Mouse (Mus musculus): ENCODE data around the gene Arhgef1.
A peak's percentile ranks its signal among the peaks of the same experiment; 100 is the strongest.

The Arhgef1 gene

DNA sequence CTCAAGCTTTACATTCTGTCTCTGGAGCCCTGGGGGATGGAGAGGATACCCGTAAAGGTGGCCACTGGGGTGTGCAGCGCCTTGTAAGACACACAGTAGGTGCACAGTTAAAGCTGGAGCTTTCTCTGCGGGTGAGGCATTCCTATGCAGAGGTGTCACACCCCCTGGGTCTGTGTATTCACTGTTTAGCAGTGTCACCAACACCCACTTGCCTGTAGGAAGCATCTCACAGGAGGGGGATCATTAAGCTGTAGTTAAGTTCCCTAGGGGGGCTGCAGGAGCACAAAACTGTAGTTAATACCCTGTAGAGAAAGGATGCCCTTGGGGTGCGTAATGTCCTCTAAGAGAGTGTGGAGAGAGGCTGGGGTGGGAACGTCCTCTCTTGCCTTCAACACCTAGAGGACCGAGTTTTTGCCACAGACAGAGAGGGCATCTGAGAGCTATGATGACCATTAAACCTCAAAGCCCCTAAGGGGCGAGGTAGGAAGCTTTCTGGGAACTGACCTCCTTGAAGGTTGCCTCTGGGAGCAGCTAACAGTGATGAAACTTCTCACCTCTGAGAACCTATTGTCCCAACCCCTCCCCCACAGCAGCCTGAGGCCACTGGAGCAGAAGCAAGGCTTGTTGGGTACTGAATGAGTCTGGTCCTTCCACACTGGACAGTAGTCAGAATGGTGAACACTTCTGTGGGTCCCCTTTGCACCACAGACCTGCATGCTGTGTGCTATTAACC lies 44.8 kb downstream of the Arhgef1 start:
- no peak for DNase-seq

DNA sequence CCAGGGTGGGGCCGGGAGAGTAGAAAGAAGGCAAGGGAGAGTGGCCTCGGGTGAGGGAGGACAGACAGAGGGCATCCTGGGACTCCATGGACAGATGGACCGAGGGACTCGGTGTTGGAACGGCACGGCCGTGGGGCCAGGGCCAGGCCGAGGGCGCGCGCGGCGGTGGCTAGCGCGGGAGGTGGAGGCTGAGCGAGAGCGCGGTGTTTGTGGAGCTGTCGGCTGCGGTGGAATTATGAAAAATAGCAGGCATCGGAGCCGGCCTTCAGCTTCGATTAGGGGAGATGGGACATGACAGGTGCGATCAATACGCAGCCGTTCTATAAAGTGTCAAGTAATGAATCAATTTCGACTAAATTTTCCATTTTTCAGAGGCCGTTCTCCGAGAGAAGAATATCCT lies 46.1 kb downstream of the Arhgef1 start:
- no peak for DNase-seq

DNA sequence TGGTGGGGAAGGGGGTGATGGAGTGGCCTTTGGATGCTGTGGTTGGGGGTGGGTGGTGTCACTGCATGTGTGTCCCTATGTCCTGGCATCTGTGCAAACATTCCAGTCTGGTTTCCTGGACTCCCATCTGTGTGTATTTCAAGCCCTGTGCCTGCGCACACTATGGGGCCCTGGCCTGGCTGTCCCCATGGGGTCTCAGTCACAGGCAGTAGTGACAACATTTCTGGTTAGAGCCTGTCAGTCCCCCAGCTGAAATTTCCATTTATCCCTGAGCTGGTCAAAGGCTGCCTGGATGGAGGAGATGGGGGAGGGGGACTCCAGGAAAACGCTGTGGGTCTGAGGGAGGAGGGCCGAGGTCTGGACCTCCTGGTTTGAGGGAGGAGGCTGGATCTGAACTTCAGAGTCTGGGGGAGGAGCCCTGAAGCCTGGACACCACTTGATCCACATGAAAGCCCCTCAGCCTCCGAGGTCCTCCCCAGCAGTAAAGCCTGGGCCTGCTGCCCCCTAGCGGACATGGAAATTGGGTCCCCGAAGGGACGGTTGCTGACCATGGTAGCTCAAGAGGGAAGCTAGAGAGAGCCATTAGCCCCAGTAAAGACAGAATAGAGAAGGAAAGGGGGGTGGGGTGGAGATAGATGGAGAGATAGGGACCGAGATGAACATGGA lies 47.4 kb downstream of the Arhgef1 start:
- DNase-seq, result peak; percentile 65 to 85

DNA sequence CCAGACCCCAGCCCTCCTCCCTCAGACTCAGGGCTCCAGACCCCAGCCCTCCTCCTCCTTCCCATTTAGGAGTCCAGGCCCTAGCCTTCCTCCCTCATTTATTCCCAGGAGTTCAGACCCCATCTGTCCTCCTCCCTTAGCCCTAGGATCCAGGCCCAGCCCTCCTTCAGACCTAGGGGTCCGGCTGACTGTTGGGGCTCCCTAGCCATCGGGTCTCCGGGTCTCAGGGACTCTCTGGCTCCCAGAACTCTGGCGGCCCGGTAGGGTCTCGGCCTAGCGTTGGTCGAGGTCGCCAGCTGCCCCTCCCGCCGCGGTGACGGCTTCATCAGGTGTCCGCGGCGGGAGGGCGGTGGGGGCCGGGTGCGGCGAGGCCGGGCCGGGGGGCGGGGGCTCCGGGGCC lies 51.3 kb downstream of the Arhgef1 start:
- DNase-seq, result no peak

DNA sequence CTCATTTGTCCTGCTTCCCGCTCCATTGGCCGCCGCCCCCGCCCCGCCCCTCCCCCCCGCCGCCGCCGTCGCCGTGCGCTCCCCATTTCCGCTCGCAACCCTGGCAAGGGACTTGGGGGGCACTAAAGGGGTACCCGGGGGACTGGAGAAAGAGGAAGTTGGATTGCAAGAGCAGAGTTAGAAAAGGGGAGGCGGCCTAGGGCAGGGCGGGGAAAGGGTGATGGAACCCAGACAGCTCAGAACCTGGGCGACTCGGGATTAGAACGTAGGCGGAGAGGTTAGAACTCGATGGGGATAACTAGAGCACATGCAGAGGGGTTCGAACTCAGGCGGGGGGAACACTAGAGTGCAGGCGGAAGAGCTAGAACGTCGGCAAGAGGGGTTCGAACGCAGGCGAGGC lies 51.7 kb downstream of the Arhgef1 start:
- DNase-seq, result peak; percentile 43 to 59

DNA sequence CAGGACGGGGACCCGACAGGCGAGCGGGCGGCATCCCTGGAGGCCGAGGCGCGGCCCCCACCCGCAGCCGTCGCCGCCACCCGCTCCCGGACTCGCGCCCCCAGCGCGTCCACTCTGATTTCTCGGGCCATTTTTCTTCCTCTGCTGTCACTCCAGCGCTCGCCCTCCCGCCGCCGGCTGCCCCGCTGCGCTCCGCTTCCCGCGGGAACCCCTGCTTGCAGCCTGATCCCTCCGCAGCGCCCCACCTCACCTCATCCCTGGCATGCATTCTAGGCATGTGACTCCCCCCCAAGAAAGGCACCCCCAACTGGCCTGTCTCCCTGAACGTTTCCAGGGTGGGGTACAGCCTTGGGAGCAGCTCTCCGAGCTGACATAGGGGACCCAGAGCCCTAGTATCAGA lies 52.5 kb downstream of the Arhgef1 start:
- DNase-seq, result no peak

DNA sequence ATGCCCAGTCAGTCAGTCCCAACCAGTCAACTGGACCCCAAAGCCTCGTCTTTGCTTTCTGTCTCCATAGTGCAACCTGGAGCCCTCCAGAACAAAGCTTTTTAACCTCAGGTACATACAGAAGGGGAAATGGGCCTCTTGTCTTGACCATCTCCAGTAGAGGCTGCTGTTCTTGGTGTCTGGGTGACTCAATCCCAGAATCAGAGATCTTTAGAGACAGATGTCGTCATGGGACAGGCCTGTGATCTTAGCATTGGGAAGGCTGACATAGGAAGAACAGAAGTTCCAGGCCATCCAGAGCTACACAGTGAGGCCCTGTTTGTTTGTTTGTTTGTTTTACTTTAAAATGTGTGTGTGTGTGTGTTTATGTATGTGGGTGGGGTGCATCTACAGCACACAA lies 61.6 kb downstream of the Arhgef1 start:
- DNase-seq, result no peak

DNA sequence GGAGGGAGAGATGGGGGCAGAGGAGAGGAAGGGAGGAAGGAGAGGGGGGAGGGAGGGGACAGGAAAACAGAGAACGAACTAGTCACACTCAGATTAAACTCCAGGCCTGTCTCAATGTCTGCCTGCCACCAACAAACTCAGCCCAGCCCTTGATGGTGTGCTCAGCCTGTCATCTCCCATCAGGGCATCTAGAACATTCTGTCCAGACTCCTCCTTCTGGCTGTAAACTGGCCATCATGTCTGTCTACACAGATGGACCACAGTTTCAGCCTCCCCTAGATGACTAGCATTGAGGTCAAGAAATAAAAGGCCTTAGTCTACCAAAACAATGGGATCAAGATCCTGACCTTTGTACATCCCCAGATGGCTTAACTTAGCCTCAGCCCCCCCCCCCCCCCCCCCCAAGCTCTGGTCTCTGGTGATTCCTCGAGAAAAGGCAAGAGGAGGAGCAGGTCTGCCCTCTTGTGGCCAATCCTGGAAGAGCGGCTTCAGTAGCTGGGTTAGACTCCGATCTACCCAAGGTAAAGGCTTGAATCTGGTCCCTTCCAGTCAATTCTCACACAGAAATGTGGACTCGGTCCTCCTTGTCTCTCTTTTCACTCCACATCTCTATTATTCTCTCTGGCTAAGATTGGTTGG lies 62.3 kb downstream of the Arhgef1 start:
- peak; percentile 69 to 86 for DNase-seq

DNA sequence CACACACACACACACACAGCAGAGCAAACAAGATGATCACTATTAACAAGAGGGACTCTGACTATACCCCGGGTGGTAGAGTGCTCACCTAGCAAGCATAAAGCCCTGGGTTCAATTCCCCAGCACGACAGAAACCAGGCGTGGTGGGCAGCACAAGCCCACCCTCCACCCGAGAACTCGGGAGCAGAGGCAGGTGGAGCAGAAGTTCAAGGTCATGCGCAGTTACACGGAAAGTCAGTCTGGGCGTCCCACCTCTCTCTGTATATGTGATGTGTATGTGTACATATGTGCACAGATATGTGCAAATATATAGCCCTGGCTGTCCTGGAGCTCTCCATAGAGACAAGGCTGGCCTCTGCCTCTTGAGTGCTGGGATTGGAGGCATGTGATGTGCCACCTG lies 65.3 kb downstream of the Arhgef1 start:
- DNase-seq, result no peak

DNA sequence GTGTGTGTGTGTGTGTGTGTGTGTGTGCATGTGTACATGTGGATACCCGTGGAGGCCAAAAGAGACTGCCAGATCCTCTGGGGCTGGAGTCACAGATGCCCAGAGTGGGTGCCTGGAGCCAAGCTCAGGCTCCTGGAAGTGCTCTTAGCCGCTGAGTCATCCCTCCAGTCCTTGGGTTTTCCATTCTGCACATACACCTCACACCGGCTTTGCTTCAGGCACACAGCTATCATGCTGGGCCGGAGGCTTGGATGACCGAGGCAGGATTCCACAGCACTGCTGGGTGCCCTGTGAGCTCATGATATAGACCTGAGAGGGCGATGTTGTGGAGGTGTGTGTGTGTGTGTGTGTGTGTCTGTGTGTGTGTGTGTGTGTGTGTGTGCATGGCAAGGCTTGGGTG lies 65.8 kb downstream of the Arhgef1 start:
- DNase-seq, result no peak

DNA sequence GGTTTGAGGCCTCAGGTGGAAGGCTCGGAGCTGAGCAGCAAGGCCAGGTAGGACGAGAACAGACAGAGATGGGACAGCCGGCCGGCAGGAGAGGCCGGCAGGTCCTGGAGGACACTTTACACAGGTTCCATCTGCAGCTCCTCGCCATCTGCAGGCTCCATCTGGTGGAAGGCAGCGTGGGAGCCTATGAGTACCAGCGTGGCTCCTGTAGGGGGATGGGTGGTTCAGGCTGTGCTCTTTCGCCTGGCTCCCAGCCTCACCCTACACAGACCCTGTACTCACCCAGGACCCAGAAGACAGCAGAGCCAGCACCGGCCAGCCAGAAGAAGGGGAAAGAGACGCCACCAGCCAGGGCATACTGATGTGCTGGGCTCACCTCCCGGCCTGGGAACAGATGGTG lies 67.1 kb downstream of the Arhgef1 start:
- DNase-seq, result no peak

DNA sequence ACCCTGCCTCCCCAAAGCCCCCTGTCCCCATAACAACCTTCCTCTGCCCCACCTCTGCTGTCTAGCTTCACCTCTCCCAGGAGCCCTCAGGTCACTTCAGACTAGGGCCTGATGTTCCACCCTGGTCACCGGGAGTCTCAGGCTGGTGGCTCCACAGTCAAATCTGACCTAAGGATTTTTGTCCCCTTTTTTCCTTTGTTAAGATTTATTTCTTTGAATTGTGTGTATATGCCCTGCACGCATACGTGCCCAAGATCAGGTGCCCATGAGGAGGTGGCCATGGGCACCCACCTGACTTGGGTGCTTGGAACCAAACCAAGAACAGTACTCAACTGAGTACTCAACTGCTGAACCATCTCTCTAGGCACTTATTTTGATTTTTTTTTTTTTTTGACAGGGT lies 67.6 kb downstream of the Arhgef1 start:
- no peak for DNase-seq

DNA sequence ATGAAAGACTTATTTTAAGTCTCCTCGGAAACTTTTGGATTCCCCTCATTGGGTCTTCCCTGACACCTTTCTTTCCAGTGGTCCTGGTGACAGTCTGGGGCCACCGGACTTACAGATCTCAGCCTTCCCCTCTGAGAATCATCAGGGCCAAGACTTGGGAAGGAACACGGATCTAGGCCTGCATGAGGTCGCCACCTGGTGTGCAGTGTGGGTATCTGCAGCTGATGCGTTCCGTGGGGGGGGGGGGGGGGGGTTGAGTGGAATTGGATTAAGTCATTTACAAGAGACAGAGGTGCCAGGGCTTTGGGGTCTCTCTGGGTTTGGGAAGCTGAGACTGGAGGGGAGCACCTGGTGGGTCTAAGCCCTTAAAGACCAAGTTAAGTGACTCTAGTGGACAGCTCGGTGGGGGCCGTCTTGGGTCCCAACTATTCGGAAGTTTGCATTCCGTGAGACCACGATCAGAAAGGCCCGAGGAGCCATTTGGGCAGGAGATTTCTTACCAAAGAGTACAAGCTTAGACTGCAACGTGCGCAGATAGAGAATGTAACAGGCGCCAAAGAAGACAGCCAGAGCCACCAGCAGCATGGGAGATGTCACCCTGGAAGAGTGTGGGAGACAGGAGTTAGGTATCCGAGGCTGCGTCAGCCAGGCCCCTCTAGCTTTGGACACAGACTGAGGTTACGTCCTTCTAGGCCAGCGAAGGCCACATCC lies 68.7 kb downstream of the Arhgef1 start:
- DNase-seq, result no peak

DNA sequence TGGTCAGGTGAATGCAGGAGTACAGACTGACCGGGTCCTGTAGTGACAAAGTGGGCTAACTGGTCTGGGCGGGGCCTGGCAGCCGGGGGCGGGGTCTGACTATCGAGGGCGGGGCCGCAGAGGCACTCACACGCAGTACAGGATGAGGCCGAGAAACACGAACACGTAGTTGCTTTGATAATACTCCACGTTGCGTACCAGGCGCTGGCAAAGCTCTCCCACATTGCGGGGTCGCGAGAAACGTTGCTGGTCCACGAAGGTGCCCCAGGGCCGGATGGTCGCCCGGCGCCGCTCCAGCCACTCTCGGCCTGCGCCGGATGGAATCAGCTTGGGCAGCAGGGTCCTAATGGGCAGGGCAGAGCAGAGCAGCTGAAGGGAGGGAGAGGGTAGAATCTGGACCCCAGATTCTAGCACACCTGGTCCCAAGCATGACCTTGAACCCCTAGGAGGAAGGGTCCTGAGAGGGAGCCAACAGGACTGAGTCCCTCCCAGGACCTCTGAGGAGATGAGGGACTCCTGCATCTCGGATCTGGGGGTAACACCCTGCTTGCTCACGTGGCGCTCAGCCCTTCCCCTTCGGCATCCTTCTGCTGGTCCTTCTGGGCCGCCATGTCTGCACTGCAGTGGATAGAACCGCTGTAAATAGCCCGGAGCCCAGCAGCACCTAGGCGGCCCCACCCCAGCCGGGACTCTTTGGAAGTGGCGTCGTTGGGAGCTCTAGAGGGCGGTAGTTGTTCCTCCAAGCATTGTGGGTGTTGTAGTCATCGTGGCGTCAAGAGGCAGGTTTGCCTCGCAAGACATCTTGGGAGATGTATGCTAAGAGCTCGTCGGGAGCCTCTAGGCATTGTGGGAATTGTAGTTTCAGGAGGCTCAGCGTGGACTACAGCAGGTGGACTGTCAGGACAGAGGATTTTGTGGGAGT lies 69.5 kb downstream of the Arhgef1 start, which contains the start of gene Rabac1:
Gene Rabac1, minus strand, starts transcription at position 783 of the 922 bp plus-strand sequence.
- DNase-seq, result peak; percentile 79 to 86

DNA sequence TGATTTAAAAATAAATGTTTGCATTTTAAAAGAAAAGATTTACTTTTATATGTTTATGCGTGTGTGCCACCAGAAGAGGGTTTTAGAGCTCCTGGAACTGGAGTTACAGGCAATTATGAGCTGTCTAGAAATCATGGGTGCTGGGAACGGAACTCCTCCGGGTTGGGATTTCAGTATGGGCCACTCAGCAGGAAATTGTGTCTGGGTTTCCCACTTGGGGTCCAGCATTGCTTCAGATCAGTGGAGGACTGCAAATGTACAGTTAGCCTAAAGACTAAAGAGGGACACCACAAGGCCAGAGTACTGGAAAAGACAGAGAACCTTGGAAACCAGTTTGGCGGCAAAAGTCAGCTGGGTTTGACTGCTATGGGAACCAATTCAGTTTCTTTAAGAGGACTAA lies 70.5 kb downstream of the Arhgef1 start:
- no peak for DNase-seq

DNA sequence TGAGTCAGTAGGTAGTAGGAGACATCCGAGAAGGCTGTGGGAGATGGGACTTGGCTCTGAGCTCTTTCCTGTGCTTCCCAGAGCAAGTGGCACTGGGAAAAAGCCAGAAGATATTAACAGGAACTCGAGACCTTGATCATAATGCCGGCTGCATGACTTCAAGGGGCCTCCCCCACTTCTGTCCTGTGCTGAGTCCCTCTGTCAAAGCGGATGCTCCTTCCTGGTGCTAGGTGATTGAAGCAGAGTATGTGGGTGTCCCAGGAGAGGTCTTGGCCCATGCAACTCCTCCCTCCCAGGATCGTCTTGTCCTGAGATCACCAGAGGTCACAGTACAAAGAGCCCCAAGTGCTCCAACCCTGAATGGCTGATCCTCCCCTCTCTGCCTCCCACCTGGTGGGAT lies 71.2 kb downstream of the Arhgef1 start:
- DNase-seq, result no peak

DNA sequence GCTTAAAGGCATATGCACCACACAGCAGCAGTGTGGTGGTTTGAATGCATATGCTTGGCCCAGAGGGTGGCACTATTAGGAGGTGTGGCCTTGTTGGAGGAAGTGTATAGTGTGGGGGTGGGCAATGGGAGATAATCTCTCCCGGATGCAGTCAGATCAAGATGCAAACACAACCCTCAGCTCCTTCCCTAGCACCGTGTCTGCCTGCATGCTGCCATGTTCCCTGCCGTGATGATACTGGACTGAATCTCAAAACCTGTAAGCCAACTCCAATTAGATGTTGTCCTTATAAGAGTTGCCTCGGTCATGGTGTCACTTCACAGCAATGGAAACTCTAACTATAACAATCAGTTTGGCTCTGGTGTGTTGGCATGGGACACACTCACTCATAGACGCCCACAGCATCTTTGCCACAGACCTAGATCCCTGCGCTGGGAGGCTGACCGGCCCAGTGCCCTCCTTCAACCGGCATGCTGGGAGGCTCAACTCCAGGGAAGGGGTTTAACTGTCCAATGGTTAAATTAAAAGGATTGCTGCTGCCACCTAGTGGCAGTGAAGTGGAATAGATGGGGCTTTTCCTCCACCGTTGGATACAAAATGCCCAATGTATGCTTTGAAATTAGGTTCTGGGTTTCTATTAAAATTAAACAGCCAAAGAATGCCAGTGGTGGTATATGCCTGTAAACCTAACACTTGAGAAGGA lies 72.3 kb downstream of the Arhgef1 start:
- peak in 1 of 2 experiments; percentile 38 for DNase-seq
